ENCODE assay signal across 24 mouse cellular contexts in genomic region chr19:8851639-8852038, GRCm38 (mm10). TPM values are rescaled to one million over a fixed set of nuclear protein-coding genes. Genes with fewer than 3 reads are reported as not detected.
DNase-seq lines count a peak whose midpoint lies in the region; ATAC-seq and TF ChIP-seq lines count a peak whose summit lies in the region.
"Had no signal": no experiment of that assay in that cellular context is flagged by ENCODE, and none has a peak within 500 bp of the region (broad histone marks: within the 10 kb centered on the region; RNA-seq: fewer than 3 reads in every experiment).

No protein-coding gene starts in this region.

- DNase-seq in cerebellum, adult 9-11 months: peak; percentile 19
- no peak for DNase-seq in cerebellum, adult 11 months
- DNase-seq in CH12.LX (ENCODE audit: extremely low read depth): no peak
- no peak for DNase-seq in lung, embryonic 14.5 days
- DNase-seq in Muller cell, postnatal 12 days (ENCODE audit: inconsistent ontology term): no peak
- no peak for DNase-seq in left cerebral cortex, postnatal 36 days (ENCODE audit: low spot score in 2 of 2)
- DNase-seq in left cerebral cortex, postnatal 25 days (ENCODE audit: low spot score in 2 of 2): no peak
- DNase-seq: cerebellum, adult 8-10 months; right cerebral cortex, postnatal 4 days; thymus, adult 2 months had no signal

- no peak overlapping the region for H3K9ac ChIP-seq in CH12.LX (ENCODE audit: insufficient read depth, low read depth)
- no peak overlapping the region for H3K9ac ChIP-seq in lung, embryonic 14.5 days
- H3K9ac ChIP-seq: forebrain, embryonic 15.5 days had no signal

- H3K79me2 ChIP-seq in CH12.LX (replicated peaks; ENCODE audit: control insufficient read depth, extremely low read depth, insufficient read depth, poor library complexity, severe bottlenecking): no peaks in the 10 kb centered on the region

- no peak for TF ChIP-seq EP300 in CH12.LX (IDR thresholded peaks at IDR 0.05; ENCODE audit: low read length)

- 37% methylated on average over 7 of the region's 7 CpGs for WGBS in lung, embryonic 14.5 days

- peaks cover 20 to 27% of the 10 kb centered on the region in 2 experiments for H3K36me3 ChIP-seq in CH12.LX (replicated peaks in 1 of 2; ENCODE audit: control insufficient read depth in 1 of 2, insufficient read depth in 1 of 2, low read length in 1 of 2)
- peaks cover 12% of the 10 kb centered on the region; the same call in 1 of the 2 replicates for H3K36me3 ChIP-seq in lung, embryonic 14.5 days (ENCODE audit: insufficient read depth)

- ATAC-seq in lung, embryonic 14.5 days (ENCODE audit: insufficient read depth): no peak
- ATAC-seq: forebrain, embryonic 15.5 days; hindbrain, embryonic 16.5 days had no signal

- TF ChIP-seq RAD21 in CH12.LX (IDR thresholded peaks at IDR 0.05; ENCODE audit: low read depth, low read length): peak; percentile 7

- no peaks in the 10 kb centered on the region for H3K4me1 ChIP-seq in CH12.LX (ENCODE audit: control insufficient read depth in 1 of 2, insufficient read depth in 2 of 2)
- H3K4me1 ChIP-seq in brown adipose tissue, adult 24 weeks (ENCODE audit: control insufficient read depth, insufficient read depth, insufficient read length, low read length): peaks cover 4% of the 10 kb centered on the region; the same call in 1 of the 2 replicates
- 0 out of 2 replicates have a peak, but pooled peaks cover 7% of the 10 kb centered on the region for H3K4me1 ChIP-seq in lung, embryonic 14.5 days (ENCODE audit: insufficient read depth)
- H3K4me1 ChIP-seq: forebrain, embryonic 15.5 days had no signal

- in situ Hi-C loops in CH12.LX (cut with MboI; ENCODE audit: low pct_ligation_motif_present, low pct_unique_long_range_greater_than_20kb, low sequenced_read_pairs): no loop called here

- no peaks in the 10 kb centered on the region for H3K27me3 ChIP-seq in CH12.LX (replicated peaks)
- H3K27me3 ChIP-seq in lung, embryonic 14.5 days (ENCODE audit: insufficient read depth, low read length): no peaks in the 10 kb centered on the region
- H3K27me3 ChIP-seq: forebrain, embryonic 15.5 days had no signal

- no peak overlapping the region for H3K4me3 ChIP-seq in CH12.LX (replicated peaks in 1 of 3; ENCODE audit: low read depth in 2 of 3, low read length in 2 of 3, poor library complexity in 1 of 3)
- peak overlapping the region; percentile 12 for H3K4me3 ChIP-seq in brown adipose tissue, adult 24 weeks (ENCODE audit: insufficient read depth, low read depth, low read length)
- no peak overlapping the region for H3K4me3 ChIP-seq in lung, embryonic 14.5 days (ENCODE audit: low read depth, low read length)
- H3K4me3 ChIP-seq: embryonic facial prominence, embryonic 10.5 days; erythroblast, embryonic 14.5 days; forebrain, embryonic 15.5 days; layer of hippocampus, adult 2 months; midbrain, embryonic 10.5 days had no signal

- no peaks in the 10 kb centered on the region for H3K9me3 ChIP-seq in CH12.LX (replicated peaks; ENCODE audit: low read length)
- H3K9me3 ChIP-seq in lung, embryonic 14.5 days (ENCODE audit: low read depth, low read length): no peaks in the 10 kb centered on the region
- H3K9me3 ChIP-seq: embryonic facial prominence, embryonic 10.5 days; forebrain, embryonic 15.5 days; midbrain, embryonic 10.5 days had no signal

- dilution Hi-C loops in CH12.LX (cut with MboI; ENCODE audit: extremely low pct_ligation_motif_present, extremely low pct_unique_long_range_greater_than_20kb, low sequenced_read_pairs): no loop called here

- no peak overlapping the region for H3K4me2 ChIP-seq in CH12.LX (ENCODE audit: insufficient read depth, low read depth, poor library complexity, severe bottlenecking)
- no peak overlapping the region for H3K4me2 ChIP-seq in lung, embryonic 14.5 days
- H3K4me2 ChIP-seq: forebrain, embryonic 15.5 days had no signal

- peak in 1 of 2 experiments; percentile 47; a peak in 2 of 4 replicates for TF ChIP-seq CTCF in CH12.LX (conservative IDR thresholded peaks at IDR 0.05 in 1 of 2, IDR thresholded peaks at IDR 0.05 in 1 of 2; ENCODE audit: low read depth in 2 of 2, low read length in 2 of 2)
- TF ChIP-seq CTCF in lung, embryonic 14.5 days (IDR thresholded peaks at IDR 0.05; ENCODE audit: low read depth): peak; percentile 23; the same call in 1 of the 2 replicates

- no peak overlapping the region for H3K27ac ChIP-seq in CH12.LX (ENCODE audit: insufficient read depth, low read depth)
- H3K27ac ChIP-seq in brown adipose tissue, adult 24 weeks (replicated peaks; ENCODE audit: low read depth, low read length): no peak overlapping the region
- H3K27ac ChIP-seq in lung, embryonic 14.5 days (ENCODE audit: low read depth): no peak overlapping the region
- H3K27ac ChIP-seq: embryonic facial prominence, embryonic 10.5 days; forebrain, embryonic 15.5 days; layer of hippocampus, adult 2 months; midbrain, embryonic 10.5 days had no signal

- intact Hi-C loops in left cerebral cortex, postnatal 36 days (cut with DNase I): no loop called here
- intact Hi-C loops in left cerebral cortex, postnatal 25 days (cut with DNase I): no loop called here

- TF ChIP-seq POLR2A in CH12.LX (IDR thresholded peaks at IDR 0.05; ENCODE audit: low read depth, low read length): no peak

TF ChIP-seq in CH12.LX, 34 proteins besides CTCF, POLR2A, EP300 and RAD21:
- TF ChIP-seq SMC3 (IDR thresholded peaks at IDR 0.05; ENCODE audit: low read depth, low read length) (peak; percentile 35), ZC3H11A (IDR thresholded peaks at IDR 0.05; ENCODE audit: low read depth, low read length) (no peak), ELF1 (IDR thresholded peaks at IDR 0.05; ENCODE audit: low read depth, low read length) (no peak), E2F4 (IDR thresholded peaks at IDR 0.05; ENCODE audit: insufficient replicate concordance, low read depth, low read length) (no peak)

RNA-seq across cellular contexts. Expression of gene Lrrn4cl, which starts 1.1 kb away (rescaled TPM):
- total RNA-seq in CH12.LX (2012; rRNA removed): 0.13 and 0.17 TPM in 2 replicates
- total RNA-seq in CH12.LX (2014; rRNA removed): 0.31 and 0.32 TPM in 2 replicates
- polyA plus RNA-seq in CH12.LX (2012; ENCODE audit: insufficient read length, low read depth): 0.41 and 0.61 TPM in 2 replicates
- 3.3 and 10.5 TPM in 2 replicates for polyA plus RNA-seq in brown adipose tissue, adult 24 weeks (2012; ENCODE audit: insufficient read depth, insufficient read length, missing spikeins)
- 0.83 and 0.96 TPM in 2 replicates for polyA plus RNA-seq in lung, embryonic 14.5 days (2014; fragmentation: Nextera tagmentation; extraction: Ambion mirVana)
- total RNA-seq in left cerebral cortex, postnatal 36 days (2021): 1 to 10 TPM; 1.3 to 1.6 TPM
- under 1 TPM; 0.92 to 0.96 TPM for total RNA-seq in left cerebral cortex, postnatal 25 days (2021)
- polyA plus RNA-seq: erythroblast, embryonic 14.5 days had no signal

RNA-seq across cellular contexts. Expression of gene Gng3, which starts 12.6 kb away (rescaled TPM):
- 3.1 and 6.1 TPM in 2 replicates for total RNA-seq in CH12.LX (2012; rRNA removed)
- 0.55 and 0.56 TPM in 2 replicates for total RNA-seq in CH12.LX (2014; rRNA removed)
- polyA plus RNA-seq in CH12.LX (2012; ENCODE audit: insufficient read length, low read depth): 8.1 and 10.3 TPM in 2 replicates
- polyA plus RNA-seq in brown adipose tissue, adult 24 weeks (2012; ENCODE audit: insufficient read depth, insufficient read length, missing spikeins): not detected in 2 replicates
- 1.2 and 2.1 TPM in 2 replicates for polyA plus RNA-seq in lung, embryonic 14.5 days (2014; fragmentation: Nextera tagmentation; extraction: Ambion mirVana)
- 100 to 1,000 TPM; 190 to 230 TPM for total RNA-seq in left cerebral cortex, postnatal 36 days (2021)
- total RNA-seq in left cerebral cortex, postnatal 25 days (2021): 100 to 1,000 TPM; 201 to 223 TPM
- total RNA-seq: gastrocnemius, adult 18-20 months; heart, postnatal 14 days had no signal
- polyA plus RNA-seq: erythroblast, embryonic 14.5 days had no signal

RNA-seq across cellular contexts. Expression of gene Bscl2, which starts 14.4 kb away (rescaled TPM):
- total RNA-seq in CH12.LX (2012; rRNA removed) (91.0 and 117 TPM in 2 replicates), CH12.LX (2014; rRNA removed) (27.9 and 30.9 TPM in 2 replicates)
- polyA plus RNA-seq in CH12.LX (2012; ENCODE audit: insufficient read length, low read depth): 46.7 and 51.6 TPM in 2 replicates
- 212 and 233 TPM in 2 replicates for polyA plus RNA-seq in brown adipose tissue, adult 24 weeks (2012; ENCODE audit: insufficient read depth, insufficient read length, missing spikeins)
- polyA plus RNA-seq in lung, embryonic 14.5 days (2014; fragmentation: Nextera tagmentation; extraction: Ambion mirVana): 38.4 and 42.5 TPM in 2 replicates
- total RNA-seq in left cerebral cortex, postnatal 36 days (2021): 100 to 1,000 TPM; 118 TPM
- 100 to 1,000 TPM; 111 to 112 TPM for total RNA-seq in left cerebral cortex, postnatal 25 days (2021)

RNA-seq across cellular contexts. Expression of gene Ubxn1, which starts 19.7 kb away (rescaled TPM):
- total RNA-seq in CH12.LX (2012; rRNA removed): 134 and 140 TPM in 2 replicates
- 96.3 and 107 TPM in 2 replicates for total RNA-seq in CH12.LX (2014; rRNA removed)
- polyA plus RNA-seq in CH12.LX (2012; ENCODE audit: insufficient read length, low read depth): 226 and 279 TPM in 2 replicates
- polyA plus RNA-seq in brown adipose tissue, adult 24 weeks (2012; ENCODE audit: insufficient read depth, insufficient read length, missing spikeins): 188 and 228 TPM in 2 replicates
- polyA plus RNA-seq in lung, embryonic 14.5 days (2014; fragmentation: Nextera tagmentation; extraction: Ambion mirVana): 149 and 152 TPM in 2 replicates
- total RNA-seq in left cerebral cortex, postnatal 36 days (2021): 100 to 1,000 TPM in 1 of 2 experiments, 10 to 100 TPM in 1; 92.2 to 101 TPM
- 10 to 100 TPM; 91.0 to 94.1 TPM for total RNA-seq in left cerebral cortex, postnatal 25 days (2021)

RNA-seq across cellular contexts. Expression of gene AC129217.1, which starts 22.1 kb away (rescaled TPM):
- total RNA-seq in CH12.LX (2012; rRNA removed) (0.25 and 0.67 TPM in 2 replicates), CH12.LX (2014; rRNA removed) (2.1 and 5.1 TPM in 2 replicates)
- 63.9 and 77.4 TPM in 2 replicates for polyA plus RNA-seq in CH12.LX (2012; ENCODE audit: insufficient read length, low read depth)
- 17.2 and 39.8 TPM in 2 replicates for polyA plus RNA-seq in brown adipose tissue, adult 24 weeks (2012; ENCODE audit: insufficient read depth, insufficient read length, missing spikeins)
- polyA plus RNA-seq in lung, embryonic 14.5 days (2014; fragmentation: Nextera tagmentation; extraction: Ambion mirVana): not detected in 2 replicates
- total RNA-seq in left cerebral cortex, postnatal 36 days (2021): not detected
- not detected for total RNA-seq in left cerebral cortex, postnatal 25 days (2021)
- total RNA-seq: heart, postnatal 14 days; left cerebral cortex, adult 8-10 months had no signal
- polyA plus RNA-seq: brain, embryonic 14.5 days; embryonic facial prominence, embryonic 10.5 days; erythroblast, embryonic 14.5 days; forebrain, embryonic 15.5 days; hindbrain, embryonic 16.5 days; kidney, embryonic 14.5 days; liver, embryonic 16.5 days; midbrain, embryonic 10.5 days; neural tube, embryonic 14.5 days had no signal

Comparison
In these comparisons a context has a peak if more than half of its experiments do, and no peak if none do; other contexts are left out.
1. RNA of gene Gng3, which starts 12.6 kb away (total RNA-seq): 190 to 230 TPM in left cerebral cortex, postnatal 36 days and 201 to 223 TPM in left cerebral cortex, postnatal 25 days; 0.55 to 6.1 TPM in CH12.LX; every median in the first group is over 10 times any median in the second.